Mouse (Mus musculus): ENCODE results near the gene Mosmo. TPM values are rescaled to one million over a fixed set of nuclear protein-coding genes. Genes with fewer than 3 reads are reported as not detected.
A peak's percentile ranks its signal among the peaks of the same experiment; 100 is the strongest.

Gene Mosmo
- total RNA-seq (2021) = 10 to 100 TPM; 46.1 TPM
- long read RNA-seq, experiment 1, full-length matches to known transcripts = 17 of 29 reads
- long read RNA-seq, experiment 1, partial matches to known transcripts = 6 of 29 reads
- long read RNA-seq, experiment 1, other reads (novel, unspliced or antisense) = 6 of 29 reads
- long read RNA-seq, experiment 2, full-length matches to known transcripts = 5 of 6 reads
- long read RNA-seq, experiment 2, partial matches to known transcripts = 0 of 6 reads
- long read RNA-seq, experiment 2, other reads (novel, unspliced or antisense) = 1 of 6 reads

DNA sequence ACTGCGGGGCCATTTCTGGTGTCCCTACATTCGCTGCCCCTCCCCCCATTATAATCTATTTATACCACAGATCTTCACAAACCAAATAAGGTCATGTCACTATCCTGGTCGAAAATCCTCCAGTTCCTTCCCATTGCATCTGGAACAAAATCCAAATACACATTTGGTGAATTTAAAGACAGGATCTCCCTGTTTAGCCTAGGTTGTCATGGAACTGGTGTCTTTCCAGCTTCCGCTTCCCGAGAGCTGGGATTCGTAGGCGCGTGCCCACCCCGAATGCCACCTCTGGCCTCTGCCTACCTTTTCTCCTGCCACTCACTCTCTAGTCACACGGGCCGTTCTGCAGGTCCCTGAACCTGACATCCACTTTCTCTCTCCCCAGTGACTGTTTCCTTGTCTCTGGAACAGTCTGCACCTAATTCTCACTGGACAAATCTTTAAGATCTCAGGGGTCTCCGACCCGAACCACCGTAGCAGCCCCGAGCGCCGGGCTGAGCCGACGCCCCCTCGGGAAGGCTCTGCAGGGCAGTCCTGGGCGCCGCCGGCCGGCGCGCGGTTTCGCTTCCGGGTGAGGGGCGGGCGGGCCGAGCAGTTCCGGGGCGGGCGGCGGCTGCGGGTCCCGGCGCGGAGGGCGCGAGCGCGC is at the start of gene Mosmo:
TSS of gene Mosmo (plus strand) at position 618 of the 643 bp plus-strand sequence.
- DNase-seq = peak; percentile 84 to 89

DNA sequence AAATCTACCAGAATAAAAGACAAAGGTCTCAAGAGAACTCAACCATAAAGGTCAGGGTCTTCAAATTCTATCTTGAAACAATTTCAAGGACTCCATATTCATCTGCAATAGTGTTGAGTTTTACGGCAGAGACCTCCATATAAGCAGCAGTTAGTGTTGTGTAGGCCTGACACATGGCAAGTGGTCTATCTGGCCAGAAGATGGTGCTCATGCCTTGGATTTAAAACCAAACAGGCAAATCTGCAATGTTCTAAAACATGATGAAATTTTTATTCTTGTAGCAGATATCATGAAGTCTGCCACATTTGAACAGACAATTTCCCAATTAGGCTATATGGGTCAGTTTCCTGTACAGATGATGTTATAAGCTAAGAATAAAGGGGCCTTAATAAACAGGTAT is 44.9 kb upstream of the Mosmo start:
- peak; percentile 8 to 32 for DNase-seq

DNA sequence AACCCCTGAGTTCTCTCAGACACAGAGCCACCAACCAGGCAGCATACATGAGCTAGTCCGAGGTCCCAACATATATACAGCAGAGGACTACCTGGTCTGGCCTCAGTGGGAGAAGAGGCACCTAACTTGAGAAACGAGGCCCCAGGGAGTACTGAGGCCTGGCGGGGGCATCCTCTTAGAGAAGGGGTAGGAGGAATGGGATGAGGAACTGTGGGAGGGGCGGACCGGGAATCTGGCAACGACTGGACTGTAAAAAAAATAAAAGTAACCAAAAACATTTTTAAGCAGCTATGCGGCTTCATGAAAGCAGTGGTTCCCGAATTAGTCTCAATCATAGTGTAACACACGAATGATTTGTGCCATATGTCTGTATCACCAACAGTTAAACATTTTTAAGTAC is 43.1 kb upstream of the Mosmo start:
- DNase-seq = peak in 1 of 2 experiments; percentile 5

DNA sequence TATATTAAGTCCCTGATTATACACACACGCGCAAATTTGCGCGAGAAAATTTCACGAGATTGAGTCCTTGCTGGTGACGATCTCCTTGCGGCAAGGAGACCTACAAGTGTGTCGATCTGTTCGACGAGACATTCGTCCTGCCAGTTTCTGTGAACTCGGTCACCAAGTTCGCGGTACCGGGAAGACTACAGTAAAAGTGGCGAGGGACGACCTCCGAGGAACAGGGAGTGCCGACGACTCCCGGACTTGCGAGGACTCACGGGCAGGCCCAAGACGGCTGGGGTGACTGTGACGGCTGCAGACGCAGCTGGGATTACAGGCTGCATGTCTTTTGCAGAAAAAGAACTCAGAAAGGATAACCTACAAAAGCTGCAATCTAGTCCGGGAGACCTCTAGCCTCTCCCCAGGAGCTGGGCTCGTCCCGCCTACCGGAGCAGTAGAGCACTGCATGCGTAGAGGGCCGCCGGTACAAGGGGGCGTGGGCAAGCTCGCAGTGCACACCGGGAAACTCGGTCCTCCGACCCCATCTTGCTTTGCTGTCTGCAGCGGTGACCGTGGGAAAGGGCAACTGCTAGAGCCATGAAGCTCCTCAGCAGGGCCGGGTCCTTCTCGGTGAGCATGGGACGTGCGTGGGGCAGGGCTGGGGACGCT is 42.6 kb upstream of the Mosmo start, which contains the start of gene Uqcrc2:
TSS of gene Uqcrc2 (plus strand) at position 466 of the 651 bp plus-strand sequence.
- DNase-seq = peak; percentile 92 to 93

DNA sequence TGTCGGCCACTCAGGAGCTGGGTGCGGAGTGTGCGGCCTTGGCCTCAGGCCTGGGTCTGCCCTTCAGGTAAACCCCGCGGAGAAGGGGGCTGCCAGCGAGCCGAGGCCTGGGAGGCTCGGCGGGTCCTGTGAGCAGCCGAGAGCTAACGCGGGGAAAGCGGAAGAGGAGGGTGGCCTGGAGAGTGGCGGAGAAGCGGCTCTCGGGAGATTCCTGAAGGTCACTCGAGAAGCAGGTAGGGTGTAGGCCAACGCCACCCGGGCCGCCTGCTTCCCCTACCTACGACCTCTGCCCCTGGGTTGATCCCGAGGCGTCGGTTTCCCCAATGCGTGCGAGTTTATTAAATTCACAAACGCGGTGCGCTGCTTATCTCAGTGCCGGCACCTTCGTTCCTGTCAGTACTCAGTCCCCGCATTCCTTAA is 42.0 kb upstream of the Mosmo start:
- DNase-seq = no peak

DNA sequence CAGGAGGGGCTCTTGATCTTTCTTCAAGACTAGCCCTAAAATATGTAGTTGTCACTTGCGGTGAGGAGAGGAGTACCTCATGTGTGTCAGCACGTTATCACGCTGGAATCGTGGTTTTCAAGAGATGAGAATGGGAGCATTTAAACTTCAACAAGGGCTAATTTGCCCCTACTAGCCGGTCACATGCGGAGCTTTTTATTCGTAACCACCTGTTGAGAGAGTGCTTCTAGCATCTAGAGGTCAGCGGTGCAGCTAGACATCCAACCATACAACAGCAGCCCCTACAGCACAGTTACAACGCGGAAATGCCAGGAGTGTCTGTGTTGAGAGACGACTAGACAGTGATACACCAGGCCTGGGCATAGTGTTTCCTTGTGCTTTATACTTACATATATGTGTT is 41.6 kb upstream of the Mosmo start:
- peak in 1 of 2 experiments; percentile 6 for DNase-seq

DNA sequence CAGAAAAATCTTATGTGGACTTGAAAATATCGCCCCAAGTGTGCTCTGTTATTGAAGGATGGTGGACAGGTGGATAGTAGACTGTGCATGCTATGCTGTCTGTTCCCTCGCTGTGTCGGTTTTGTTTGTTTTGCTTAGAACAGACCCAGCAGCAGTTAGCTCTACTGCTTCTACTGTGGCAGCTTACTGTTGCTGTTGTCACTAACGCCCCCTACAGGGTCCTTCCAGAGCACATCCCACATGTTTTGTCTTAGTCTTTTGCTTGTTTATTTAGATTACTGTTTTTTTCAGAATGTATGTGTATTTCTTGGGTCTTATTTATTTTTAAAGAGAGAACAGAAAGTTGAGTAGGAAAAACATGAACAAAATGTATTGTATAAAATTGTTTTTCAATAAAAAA is 34.2 kb upstream of the Mosmo start:
- DNase-seq = no peak

DNA sequence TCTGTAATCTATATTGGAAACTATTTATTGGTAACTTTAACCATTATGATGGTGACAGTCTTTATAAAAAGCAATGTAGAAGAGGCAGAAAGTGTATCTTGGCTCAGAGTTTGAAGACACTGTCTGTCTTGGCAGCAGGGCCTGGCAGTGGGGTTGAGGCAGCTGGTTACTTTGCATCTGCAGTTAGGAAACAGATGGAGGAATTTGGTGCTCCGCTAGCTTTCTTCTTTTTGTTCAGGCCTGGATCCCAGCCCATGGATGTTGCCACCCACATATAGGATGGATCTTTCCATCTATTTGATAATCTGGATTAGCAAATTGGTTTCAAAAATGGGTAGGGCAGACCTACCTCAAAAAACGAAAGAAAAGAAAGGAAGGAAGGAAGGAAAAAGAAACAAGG is 29.6 kb upstream of the Mosmo start:
- DNase-seq = no peak

DNA sequence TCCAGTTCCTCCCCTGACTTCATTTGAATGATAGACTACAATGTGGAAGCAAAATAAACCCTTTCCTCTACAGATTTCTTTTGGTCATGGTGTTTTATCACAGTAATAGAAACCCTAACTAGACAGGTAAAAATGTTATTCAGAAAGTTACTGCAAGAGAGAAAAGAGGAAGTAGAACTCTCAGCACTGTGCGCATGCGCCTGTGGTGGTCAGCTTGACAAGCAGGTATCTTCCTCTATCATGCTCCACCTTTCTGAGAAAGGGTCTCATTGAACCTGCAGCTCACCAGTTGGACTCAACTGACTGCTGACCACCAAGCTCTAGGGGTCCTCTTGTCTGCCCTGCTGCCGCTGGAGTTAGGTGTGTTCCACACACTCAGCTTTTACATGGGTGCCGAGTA is 15.3 kb upstream of the Mosmo start:
- DNase-seq = no peak

DNA sequence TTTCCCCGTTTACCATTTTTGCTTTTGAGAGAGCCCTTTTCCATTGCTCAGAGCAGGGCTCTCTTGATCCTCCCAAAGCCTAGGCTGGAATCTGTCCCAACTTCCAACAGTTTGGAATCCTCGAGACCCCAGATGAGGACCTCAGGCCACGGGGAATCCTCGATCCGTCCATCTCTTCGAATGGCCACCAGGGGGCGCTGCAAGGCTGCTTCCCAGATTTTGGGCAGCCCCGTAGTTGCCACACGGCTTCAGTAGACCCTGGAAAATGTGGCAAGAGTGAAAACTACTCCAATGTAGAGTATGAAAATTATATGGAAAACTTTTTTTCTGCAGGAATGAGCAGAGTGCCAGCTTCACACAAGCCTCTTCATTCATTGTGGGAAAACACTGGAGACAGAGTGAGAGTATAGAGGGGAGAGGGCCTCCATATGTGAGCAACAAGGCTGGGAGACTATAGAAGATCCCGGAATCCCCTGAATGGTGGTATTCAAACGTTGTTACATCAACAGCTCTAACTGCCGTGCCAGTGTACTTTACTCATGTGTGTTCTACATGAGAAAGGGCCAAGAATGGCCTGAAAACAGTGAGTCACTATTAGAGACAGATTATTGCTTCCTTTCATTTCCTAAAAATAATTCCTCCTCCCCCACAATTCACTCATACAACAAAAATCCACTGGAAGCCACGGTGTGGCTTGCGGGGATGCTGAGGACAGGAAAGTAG is 7.1 kb upstream of the Mosmo start, which contains the start of gene Pdzd9:
TSS of gene Pdzd9 (minus strand) at position 191 of the 723 bp plus-strand sequence.
- peak; percentile 80 to 86 for DNase-seq

DNA sequence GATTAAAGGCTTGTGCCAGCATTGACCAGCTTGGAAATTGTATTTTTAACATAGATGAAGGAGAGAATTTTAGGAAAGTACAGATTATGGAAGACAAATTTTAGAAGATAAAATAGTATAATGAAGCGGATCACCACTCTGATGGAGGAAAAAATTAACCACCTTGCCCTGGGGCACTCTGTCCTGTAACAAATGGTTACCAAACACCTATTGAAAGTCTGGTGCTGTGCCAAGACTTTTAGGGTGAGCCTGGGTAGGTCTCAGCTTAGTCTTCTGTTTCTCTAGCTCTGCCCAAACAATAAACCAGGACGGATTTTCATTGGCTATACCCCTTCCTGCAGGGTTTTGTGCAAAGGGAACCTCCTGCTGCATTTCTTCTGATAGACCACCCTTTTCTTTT is 6.1 kb upstream of the Mosmo start:
- DNase-seq = no peak

DNA sequence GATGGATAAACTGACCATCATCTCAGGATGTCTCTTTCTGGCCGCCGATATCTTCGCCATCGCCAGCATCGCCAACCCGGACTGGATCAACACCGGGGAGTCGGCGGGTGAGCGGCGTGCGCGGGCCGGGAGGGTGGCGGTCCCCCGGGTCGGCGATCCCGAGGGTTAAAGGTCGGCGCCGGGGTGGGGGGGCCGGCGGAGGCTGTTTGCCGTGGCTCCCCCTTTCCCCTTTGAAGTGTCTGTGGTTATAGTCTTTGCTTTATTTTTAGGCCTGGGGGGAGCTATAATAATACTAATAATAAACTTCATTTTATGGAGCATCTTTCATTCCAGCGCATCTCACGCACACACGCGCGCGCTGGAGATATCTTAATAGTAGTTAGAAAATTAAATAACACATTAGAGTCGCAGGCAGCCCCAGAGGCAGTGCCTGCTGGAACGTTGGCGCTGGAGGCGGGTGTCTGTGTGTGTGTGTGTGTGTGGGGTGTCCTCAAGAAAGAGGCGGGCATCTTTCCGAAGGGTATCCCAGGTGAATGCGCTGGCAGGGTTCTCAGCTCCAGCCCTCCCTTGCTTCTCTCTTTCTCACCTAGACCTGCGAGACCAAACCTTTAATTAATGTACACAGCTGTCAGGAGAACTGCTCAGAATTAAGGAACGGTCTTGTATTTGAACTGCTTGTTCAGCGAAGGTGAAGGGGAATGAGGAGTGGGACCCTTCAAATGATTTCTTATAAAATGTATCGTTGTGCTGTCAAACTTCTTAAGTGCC is 530 bp downstream of the Mosmo start:
- DNase-seq = peak; percentile 47 to 58

DNA sequence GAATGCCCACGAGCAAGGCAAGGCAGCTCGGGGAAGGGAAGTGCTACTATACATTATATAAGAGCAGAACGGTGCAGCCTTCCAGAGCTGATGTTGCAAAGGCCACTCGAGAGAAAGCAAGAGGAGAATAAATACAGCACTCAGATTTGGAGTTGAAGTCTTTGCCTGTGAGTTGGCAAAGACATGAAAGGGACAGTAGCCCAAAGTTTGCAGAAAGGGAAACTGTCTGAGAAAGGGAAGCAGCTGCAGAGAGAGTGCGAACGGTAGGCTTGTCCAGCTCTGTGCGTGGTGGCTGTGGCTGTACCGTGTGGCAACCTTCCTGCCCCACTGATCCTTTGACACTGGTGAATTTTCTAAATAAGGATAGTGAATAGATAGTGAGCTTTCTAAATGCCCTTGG is 1.6 kb downstream of the Mosmo start:
- no peak for DNase-seq

DNA sequence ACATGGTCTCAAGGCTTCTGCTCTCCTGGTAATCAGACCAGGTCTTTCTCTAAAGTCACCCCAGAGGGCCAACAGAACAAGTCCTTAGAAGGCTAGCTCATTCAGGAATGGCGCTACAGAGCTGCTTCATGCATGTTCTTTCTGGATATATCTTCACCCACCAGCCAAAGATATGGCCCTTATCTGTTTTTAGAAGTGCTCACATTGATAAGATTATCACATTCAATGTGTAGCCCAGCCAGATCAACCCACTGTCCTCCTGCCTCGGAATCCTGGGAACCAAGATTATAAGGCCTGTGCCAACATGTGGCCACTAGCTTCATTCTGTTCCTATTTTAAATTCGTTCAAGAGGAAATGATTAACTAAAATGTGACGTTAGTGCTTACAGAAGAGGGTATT is 4.6 kb downstream of the Mosmo start:
- DNase-seq = no peak

DNA sequence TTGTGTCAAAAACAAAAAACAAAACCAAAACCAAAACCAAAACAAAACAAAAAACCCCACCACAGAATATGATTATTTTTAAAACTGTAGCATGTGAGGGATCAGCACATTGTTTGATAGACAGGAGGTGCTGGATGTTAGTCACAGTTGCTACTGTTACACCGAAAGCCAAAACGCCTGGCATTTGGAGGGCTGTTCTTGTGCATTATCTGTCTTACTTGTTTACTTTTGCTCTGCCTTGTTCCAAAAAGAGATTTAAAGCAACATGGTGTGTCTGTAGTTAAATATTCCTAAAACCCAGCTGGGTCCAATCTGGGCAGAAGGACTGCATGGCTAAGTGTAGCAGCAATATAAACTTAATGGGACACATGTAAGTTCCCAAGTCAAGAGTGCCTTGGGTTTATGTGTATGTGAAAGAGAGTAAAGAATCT is 7.3 kb downstream of the Mosmo start:
- DNase-seq = no peak

DNA sequence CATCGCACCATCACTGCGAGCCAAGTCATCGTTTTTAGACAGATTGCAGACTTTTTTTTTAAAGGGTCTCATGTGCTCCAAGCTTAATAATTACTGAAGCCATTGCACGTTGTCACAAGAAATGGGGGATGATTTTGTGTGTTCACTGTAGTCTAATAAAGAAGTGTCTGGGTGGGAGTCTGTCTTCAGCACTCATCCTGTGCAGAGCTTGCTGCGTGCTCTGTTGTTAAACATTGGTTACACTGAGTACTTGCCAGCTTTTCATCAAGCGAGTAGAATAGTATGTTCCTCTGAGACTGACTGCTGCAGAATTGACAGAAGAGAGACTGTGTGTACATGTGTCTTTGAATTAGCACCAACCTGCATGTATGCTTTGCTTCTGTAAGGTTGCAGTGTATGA is 7.8 kb downstream of the Mosmo start:
- DNase-seq = no peak

DNA sequence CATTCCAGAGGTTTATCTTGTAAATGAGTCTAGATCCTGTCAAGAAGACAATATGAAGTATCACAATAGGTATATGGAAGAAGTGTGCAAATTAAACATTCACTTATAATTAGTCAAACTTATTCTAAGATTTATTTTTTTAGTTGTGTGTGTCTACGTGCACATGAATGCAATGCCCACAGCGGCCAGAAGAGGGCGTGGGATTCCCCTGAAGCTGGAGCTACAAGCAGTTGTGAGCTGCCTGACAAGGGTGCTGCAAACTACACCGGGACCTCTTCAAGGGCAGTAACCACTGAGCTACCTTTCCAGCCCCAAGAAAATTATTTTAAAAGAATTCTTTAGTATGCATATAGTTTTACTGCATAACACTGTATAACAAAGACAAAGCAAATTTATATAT is 13.2 kb downstream of the Mosmo start:
- DNase-seq = peak in 1 of 2 experiments; percentile 7

DNA sequence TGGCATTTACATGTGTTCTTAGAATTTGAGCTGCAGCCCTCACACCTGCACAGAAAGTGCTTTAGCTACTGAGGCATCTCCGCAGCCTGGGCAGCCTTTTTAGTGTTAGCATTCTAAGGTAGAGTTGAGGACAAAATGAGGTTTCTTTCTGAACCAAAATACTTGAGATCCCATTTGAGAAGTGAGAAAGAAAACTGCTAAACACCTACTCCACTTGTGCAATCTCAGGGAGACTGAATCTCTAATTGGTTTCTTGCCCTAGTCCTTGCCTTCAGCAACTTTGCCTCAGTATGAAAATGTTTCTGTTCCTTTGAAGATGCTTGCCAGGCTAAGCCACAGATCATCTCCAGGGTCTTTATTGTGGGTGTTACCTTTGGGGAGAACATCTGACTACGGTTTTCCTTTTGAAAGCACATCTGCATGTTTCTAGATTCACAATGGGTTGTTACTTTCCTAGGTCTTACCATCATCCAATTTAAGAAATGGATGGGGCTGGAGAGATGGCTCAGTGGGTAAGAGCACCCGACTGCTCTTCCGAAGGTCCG is 16.5 kb downstream of the Mosmo start:
- DNase-seq = no peak

DNA sequence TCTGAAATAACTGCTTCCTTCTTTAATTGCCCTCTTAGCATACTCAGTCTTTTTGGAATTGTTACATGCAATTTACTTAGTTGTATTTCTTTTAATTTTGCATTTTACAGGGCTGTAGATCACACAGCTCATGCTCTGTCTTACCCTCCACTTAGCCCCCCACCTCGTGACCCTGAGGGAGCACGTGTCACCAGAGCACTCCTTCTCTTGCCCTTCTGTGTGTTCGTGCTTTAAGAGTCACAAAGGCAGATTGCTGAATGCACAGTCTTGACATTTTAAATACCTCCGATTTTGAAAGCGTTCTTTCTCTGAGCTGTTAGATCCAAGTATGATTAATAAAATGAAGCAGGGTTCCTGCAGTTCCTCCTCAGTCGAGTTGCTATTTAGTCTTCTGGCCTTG is 17.8 kb downstream of the Mosmo start:
- peak in 1 of 2 experiments; percentile 19 for DNase-seq

DNA sequence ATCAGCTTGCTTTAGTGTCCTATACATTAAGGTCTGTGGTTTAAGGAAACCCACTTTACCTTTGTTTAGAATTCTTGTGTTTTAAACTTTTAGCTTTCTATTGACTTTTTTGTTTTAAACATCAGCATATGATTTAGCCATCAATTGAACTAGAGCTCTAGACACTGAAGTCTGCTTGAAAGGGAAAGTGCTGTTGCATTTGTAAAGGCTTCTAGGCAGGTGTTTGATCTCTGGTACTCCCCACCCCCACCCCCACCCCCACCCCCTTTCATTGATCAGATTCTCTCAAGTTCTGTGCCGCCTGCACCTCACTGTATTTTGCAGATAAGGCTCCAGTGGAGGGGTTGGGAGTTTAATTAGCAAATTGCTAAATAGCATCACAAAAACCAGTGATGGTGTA is 18.2 kb downstream of the Mosmo start:
- DNase-seq = no peak

DNA sequence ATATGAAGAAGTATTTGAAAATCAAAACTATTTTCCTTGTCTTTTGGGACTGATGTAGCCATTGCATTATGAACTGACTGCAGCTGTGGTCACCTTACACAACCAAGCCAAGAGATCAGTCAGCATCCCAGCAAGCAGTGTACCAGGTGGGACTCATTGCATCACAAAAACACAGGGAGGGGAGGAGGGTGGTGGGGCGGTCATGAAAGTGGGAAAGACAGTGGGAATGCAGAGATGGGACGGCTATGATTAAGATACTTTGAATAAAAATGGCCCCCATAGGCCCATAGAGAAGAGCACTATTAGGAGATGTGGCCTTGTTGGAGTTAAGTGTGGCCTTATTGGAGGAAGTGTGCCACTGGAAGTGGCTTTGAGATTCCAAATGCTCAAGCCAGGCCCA is 18.9 kb downstream of the Mosmo start:
- DNase-seq = no peak

Measured in adrenal gland, postnatal 36 days (tissue).